Mouse (Mus musculus) left cerebral cortex, adult 18-20 months (tissue): ENCODE data around the gene Mrfap1. TPM values are rescaled to one million over a fixed set of nuclear protein-coding genes. Genes with fewer than 3 reads are reported as not detected.

Experiments used
- DNase-seq, 2 experiments: peaks; one replicate each; pipeline ENCODE4 v3.0.0; 2021 to 2022; ENCODE audit warnings: low spot score in 2 of 2, mixed read lengths in 1 of 2
- total RNA-seq, 2 experiments: library from RNA; stranded (reverse); gene quantifications; 2 replicates each; pipeline ENCODE4 v1.2.3; 2021

Gene Mrfap1
- total RNA-seq, 2 experiments from 2014 or later = 430 to 460 TPM

DNA sequence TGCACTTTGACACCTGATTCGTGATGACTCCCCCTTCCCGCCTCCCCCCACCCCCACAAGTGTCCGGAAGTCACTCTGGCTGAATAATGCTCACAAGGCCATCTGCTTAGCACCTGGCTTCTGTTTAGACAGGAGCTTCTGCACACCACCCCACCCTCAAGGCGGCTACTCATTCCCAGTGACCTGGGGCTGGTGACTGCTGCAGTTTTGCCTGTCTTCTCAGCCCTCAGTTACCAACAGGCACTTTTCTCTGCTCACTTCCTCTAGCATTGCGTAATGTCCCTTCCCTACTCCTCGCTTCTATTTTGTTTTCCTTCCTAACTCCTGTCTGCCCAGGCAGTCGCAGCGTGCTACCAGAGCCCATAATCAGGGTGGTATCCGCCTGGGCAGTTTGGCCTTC is 4.7 kb downstream of the Mrfap1 start:
- DNase-seq = no peak

DNA sequence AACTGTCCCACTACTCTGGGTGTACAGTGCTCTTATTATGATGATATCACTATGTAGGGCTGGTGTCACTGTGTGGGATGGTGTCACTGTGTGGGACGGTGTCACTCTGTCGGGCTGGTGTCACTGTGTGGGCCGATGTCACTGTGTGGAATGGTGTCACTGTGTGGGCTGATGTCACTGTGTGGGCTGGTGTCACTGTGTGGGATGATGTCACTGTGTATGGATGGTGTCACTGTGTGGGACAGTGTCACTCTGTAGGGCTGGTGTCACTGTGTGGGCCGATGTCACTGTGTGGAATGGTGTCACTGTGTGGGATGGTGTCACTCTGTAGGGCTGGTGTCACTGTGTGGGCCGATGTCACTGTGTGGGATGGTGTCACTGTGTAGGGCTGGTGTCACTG is 10.5 kb downstream of the Mrfap1 start:
- no peak for DNase-seq

- no peak for DNase-seq
These were observed 17.1 kb downstream of the Mrfap1 start for GRCm38 (mm10) chr5:36779512-36779911.

DNA sequence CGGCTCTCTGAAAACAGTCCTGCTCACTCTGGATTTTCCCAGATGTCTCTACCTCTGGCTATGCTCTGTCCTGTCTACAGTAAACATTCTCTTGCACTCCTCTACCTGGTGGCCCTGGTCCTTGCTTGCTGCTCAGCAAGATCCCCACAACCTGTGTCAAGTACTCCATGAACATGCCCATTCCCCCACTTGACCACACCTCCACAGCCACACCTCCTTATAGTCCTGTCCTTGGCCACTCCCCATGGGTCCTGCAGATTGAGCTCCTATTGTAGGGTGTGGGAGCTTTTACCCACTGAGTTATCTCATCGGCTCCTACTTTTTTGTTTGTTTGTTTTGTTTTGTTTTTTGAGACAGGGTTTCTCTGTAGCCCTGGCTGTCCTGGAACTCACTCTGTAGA is 17.7 kb downstream of the Mrfap1 start:
- DNase-seq = no peak

- no peak for DNase-seq
These were observed 19.4 kb downstream of the Mrfap1 start for GRCm38 (mm10) chr5:36777186-36777585.

GRCm38 (mm10) chr5:36776021-36776575 is 20.5 kb downstream of the Mrfap1 start:
- no peak for DNase-seq

GRCm38 (mm10) chr5:36775317-36775716 is 21.3 kb downstream of the Mrfap1 start:
- no peak for DNase-seq

GRCm38 (mm10) chr5:36772586-36772985 is 24.0 kb downstream of the Mrfap1 start:
- DNase-seq = no peak

DNA sequence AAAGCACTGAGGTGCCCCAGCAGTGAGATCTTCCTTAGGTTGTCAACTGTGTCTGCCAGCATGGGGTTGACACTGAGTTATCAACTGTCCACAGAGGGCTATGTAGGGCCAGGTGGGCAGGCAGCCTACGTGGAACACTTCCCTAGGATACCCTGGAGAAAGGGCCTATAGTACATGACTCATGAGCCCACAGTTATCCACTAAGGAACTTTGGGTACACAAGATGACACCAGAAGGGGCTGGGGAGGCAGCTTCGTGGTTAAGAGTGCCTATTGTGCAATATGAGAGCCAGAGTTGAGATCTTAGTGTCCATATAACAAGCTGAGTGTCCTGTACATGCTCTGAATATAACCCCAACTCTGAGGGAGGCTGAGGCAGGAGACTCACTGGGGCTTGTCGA is 27.0 kb downstream of the Mrfap1 start:
- DNase-seq = no peak

DNA sequence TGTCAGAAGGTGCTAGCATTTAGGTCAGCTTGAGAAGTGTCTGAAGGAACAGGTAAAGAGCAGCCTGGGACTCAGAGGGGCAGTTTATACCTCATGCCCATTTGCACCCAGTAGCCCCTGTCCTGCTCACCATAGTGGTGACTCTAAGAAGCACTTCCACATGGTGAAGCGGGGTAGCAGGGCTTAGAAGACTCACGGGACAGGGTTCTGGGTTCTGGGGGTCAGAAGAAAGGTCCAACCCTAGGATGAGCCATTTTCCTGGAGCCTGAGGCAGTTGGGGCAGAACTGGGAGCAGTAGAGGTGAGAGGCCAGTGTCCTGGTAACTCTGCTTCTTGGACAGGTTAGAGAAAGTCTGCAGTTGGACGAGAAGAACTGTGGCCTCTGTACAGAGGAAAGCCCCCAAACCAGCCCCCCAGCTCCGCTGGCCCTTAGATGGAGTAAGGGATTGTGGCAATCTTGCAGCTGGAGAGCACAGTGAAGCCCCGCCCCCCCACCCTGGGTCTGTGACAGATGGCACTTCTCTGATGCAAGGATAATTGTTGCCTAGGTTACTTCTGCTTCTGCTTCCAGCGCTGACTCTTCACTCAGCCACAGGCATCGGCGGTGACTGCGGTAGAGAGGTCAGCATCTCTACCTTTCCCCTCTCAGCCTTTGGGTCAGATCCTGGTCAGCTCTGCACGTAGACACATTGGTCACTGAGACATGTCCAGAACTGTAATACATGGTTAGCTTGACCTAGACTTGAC is 29.4 kb downstream of the Mrfap1 start:
- no peak for DNase-seq

- DNase-seq = no peak
These were observed 36.7 kb downstream of the Mrfap1 start for GRCm38 (mm10) chr5:36759848-36760247.

GRCm38 (mm10) chr5:36757033-36757432 is 39.5 kb downstream of the Mrfap1 start:
- no peak for DNase-seq

- no peak for DNase-seq
These were observed 46.2 kb downstream of the Mrfap1 start for GRCm38 (mm10) chr5:36750119-36751078.

DNA sequence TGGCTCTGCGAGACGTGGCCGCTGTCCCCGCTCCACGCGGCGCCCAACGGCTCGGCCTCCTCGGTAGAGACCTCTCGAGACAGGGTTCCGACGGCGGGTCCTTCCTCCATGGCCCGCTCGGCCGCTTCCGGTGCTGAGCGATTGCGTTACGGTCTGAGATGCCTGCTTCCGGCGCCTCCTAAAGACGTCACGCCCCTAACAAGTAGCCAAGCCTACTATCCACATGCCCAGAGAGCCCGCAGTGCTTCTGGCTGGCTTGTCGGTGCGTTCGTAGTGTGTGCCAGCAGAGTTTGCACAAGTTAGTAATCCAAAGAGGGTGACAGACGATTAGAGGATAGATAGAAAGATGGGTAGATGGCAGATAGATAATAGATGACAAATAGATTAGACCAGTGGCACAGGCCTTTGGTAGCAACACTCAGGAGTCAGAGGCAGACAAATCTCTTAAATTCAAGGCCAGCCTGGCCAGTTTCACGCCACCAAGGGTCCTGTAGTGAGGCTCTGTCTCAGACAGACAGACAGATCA is 48.0 kb downstream of the Mrfap1 start, which contains the start of gene Bloc1s4:
TSS of gene Bloc1s4 (minus strand) at position 115 of the 526 bp plus-strand sequence.
- DNase-seq = peak; percentile 95 to 97

DNA sequence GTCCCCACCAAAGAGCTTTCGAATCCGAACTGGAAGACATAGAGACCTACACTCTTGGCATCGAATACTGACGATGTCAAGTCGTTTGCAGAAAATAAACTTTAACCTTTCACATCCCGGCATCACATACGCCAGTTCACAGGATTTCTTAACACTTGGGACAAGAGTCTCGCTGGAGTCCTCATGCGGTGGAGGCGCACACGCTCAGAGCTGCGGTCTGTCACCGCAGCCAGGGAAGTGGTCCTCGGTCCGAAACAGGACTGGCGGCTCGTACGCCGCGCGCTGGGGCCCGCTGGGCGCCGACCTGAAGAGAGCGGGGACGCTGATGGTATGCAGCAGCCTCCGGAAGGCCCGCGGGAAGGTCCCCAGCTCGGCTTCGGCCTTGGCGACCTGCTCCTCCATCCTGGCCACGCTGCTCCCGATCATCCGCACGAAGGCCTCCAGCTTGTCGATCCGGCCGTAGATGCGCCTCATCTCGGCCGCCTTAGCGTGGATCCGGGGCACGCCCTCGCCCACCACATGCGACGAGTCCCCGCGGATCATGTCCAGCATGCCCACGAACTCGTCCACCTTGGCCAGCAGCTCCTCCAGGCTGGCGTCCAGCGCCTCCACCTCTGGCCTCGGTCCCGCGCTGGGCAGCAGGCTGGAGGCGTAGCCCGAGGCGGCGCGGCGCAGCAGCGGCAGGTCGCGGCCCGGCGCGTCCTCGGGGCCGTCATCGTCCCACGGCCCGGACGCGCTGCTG is 48.6 kb downstream of the Mrfap1 start:
- DNase-seq = peak in 1 of 2 experiments; percentile 14

GRCm38 (mm10) chr5:36747071-36747470 is 49.5 kb downstream of the Mrfap1 start:
- DNase-seq = no peak

Other genes starting within 250 kb of the Mrfap1 start
- gene Tbc1d14, start 203.5 kb downstream of the Mrfap1 start, total RNA-seq = 10 to 100 TPM; 71.6 to 73.0 TPM
- 10 to 100 TPM; 91.9 to 94.7 TPM for gene D5Ertd579e, start 100.7 kb downstream of the Mrfap1 start, total RNA-seq
- 10 to 100 TPM; 17.5 to 19.6 TPM for gene Bloc1s4, start 48.1 kb downstream of the Mrfap1 start, total RNA-seq
- gene Man2b2, start 33.9 kb upstream of the Mrfap1 start, total RNA-seq = 10 to 100 TPM; 29.6 to 30.3 TPM
- 100 to 1,000 TPM; 444 to 453 TPM for gene Ppp2r2c, start 71.7 kb upstream of the Mrfap1 start, total RNA-seq
- 100 to 1,000 TPM; 136 to 137 TPM for gene Wfs1, start 192.4 kb upstream of the Mrfap1 start, total RNA-seq